Mouse (Mus musculus): ENCODE data around the gene Rai1.

- TF ChIP-seq CTCF (IDR thresholded peaks at IDR 0.05; ENCODE audit: low read depth, low read length) (no peak), POLR2A (IDR thresholded peaks at IDR 0.05; ENCODE audit: extremely low read depth, insufficient read depth, low read length) (no peak)
Measured at GRCm38 (mm10) chr11:60178506-60178905, 73.7 kb downstream of the Rai1 start.
